Mouse (Mus musculus) cerebellum, adult 2 months (tissue): ENCODE data around the gene Ndufaf5.

Experiments
- CTCF ChIP-seq: fragments of 200-500 bp; IDR thresholded peaks from 2 replicates; pipeline ENCODE4 v1.5.1; 2011; ENCODE audit warnings: low read depth, mild to moderate bottlenecking, control low read depth, low read length, moderate library complexity, borderline replicate concordance; ENCODE audit not compliant: insufficient read depth
- POLR2A ChIP-seq: fragments of 200-500 bp; IDR thresholded peaks from 2 replicates; pipeline ENCODE4 v1.6.1; 2011; ENCODE audit warnings: low read length, control low read depth, borderline replicate concordance; ENCODE audit not compliant: insufficient read depth

DNA sequence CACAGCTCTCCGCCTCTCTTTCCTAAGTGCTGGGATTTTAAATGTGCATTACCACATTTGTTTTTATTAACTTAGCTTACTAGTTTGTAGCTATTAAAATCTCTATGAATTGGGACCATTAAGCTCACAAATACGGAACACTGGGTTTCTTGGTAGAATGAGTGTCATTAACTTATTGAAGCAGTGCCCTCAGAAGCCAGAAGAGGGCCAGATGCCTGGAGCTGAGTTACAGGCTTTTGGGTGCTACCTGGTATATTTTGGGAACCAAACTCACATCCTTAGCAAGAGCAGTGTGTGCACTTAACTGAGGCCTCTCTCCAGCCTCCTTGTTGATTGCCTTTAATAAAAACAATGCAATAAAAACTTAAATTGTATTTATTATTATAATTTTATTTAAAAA lies 30.3 kb downstream of the Ndufaf5 start:
- TF ChIP-seq POLR2A (no peak), CTCF (peak; percentile 33; the same call in 1 of the 2 replicates)
